Mouse (Mus musculus) ES-E14 (cell line): ENCODE results near the gene Retreg3.

Source experiments
- HCFC1 ChIP-seq: IDR thresholded peaks from 2 replicates; pipeline ENCODE4 v1.6.1; 2012; ENCODE audit warnings: low read length, inconsistent platforms, borderline replicate concordance; ENCODE audit not compliant: insufficient read depth
- ZC3H11A ChIP-seq: IDR thresholded peaks from 2 replicates; pipeline ENCODE4 v1.6.1; 2012; ENCODE audit warnings: low read depth, mild to moderate bottlenecking, inconsistent platforms, low read length, borderline replicate concordance

GRCm38 (mm10) chr11:101056885-101057284, 62.8 kb downstream of the Retreg3 start:
- TF ChIP-seq HCFC1 (no peak), ZC3H11A (no peak)
